ENCODE assay signal across 16 mouse cellular contexts in genomic region chr6:29876782-29877181, GRCm38 (mm10).
DNase-seq lines count a peak whose midpoint lies in the region.
"Had no signal": no experiment of that assay in that cellular context is flagged by ENCODE, and none has a peak within 500 bp of the region (broad histone marks: within the 10 kb centered on the region; RNA-seq: fewer than 3 reads in every experiment).

No protein-coding gene starts in this region.

- DNase-seq in heart, adult 11 months, result peak; percentile 48
- no peak for DNase-seq in heart, adult 9 months (ENCODE audit: low spot score in 2 of 2)
- DNase-seq in ES-CJ7 (ENCODE audit: low read depth, low spot score) (peak; percentile 32), ZHBTc4 (ENCODE audit: low read depth, low spot score) (peak; percentile 62)
- DNase-seq in kidney, adult 9 months, result no peak
- DNase-seq: adrenal gland, adult 2 months; adrenal gland, postnatal 10 days; adrenal gland, postnatal 25 days; B cell, adult 2 months; cerebellum, adult 11 months; cerebellum, adult 18-20 months; cerebellum, adult 8-10 months; cerebellum, adult 9-11 months; cerebellum, postnatal 14 days; cerebellum, postnatal 36 days; embryo, embryonic 11 days had no signal

Comparison
In these comparisons a context has a peak if more than half of its experiments do, and no peak if none do; other contexts are left out.
1. DNase-seq: peak in heart, adult 11 months (single experiment), ES-CJ7 (single experiment) and ZHBTc4 (single experiment); none in heart, adult 9 months (0 of 2) and kidney, adult 9 months (single experiment).